Mouse (Mus musculus) kidney, embryonic 14.5 days (tissue): Measurements from ENCODE around the gene Dusp27. TPM values are rescaled to one million over a fixed set of nuclear protein-coding genes. Genes with fewer than 3 reads are reported as not detected.

ENCODE experiments used
- ATAC-seq: fragments of 200-750 bp; cut with Nextera tagmentation; 2 replicates; pipeline ENCODE4 v1.8.0; 2017; ENCODE audit warnings: moderate number of reproducible peaks, mild to moderate bottlenecking, moderate TSS enrichment, moderate library complexity; ENCODE audit not compliant: low FRiP score, low TSS enrichment
- H3K27ac ChIP-seq: fragments of 300-500 bp; sonication (generic); 2 replicates; pipeline ENCODE4 v1.5.1; 2014; ENCODE audit warnings: low read depth, mild to moderate bottlenecking, low read length, moderate library complexity, mixed read lengths
- H3K27me3 ChIP-seq: fragments of 300-500 bp; sonication (generic); 2 replicates; pipeline ENCODE4 v1.6.1; 2014; ENCODE audit warnings: mild to moderate bottlenecking, low read length; ENCODE audit not compliant: control insufficient read depth, insufficient read depth
- H3K36me3 ChIP-seq: fragments of 300-500 bp; sonication (generic); 2 replicates; pipeline ENCODE4 v1.6.1; 2014; ENCODE audit warnings: low read length, mixed read lengths; ENCODE audit not compliant: control insufficient read depth, insufficient read depth
- H3K4me1 ChIP-seq: fragments of 300-500 bp; sonication (generic); 2 replicates; pipeline ENCODE4 v1.6.1; 2014; ENCODE audit warnings: low read length, mixed read lengths; ENCODE audit not compliant: control insufficient read depth, insufficient read depth
- H3K4me2 ChIP-seq: fragments of 300-500 bp; sonication (generic); replicated peaks from 2 replicates; pipeline ENCODE4 v1.6.1; 2014; ENCODE audit warnings: low read depth, mild to moderate bottlenecking, low read length
- H3K4me3 ChIP-seq: fragments of 300-500 bp; sonication (generic); 2 replicates; pipeline ENCODE4 v1.5.1; 2014; ENCODE audit warnings: mild to moderate bottlenecking, low read length
- H3K9ac ChIP-seq: fragments of 300-500 bp; sonication (generic); 2 replicates; pipeline ENCODE4 v1.6.1; 2014; ENCODE audit warnings: low read depth, mild to moderate bottlenecking, low read length, moderate library complexity
- H3K9me3 ChIP-seq: fragments of 300-500 bp; sonication (generic); 2 replicates; pipeline ENCODE4 v1.6.1; 2016; ENCODE audit warnings: low read length; ENCODE audit not compliant: control insufficient read depth
- WGBS: fragments of 180-500 bp; shearing (Covaris S2); extraction: QIAGEN DNeasy Blood & Tissue Kit; methylation state at CpG from one replicate; pipeline ENCODE4 v1.1.7; 2014; 5-methylcytosine and 5-hydroxymethylcytosine counted together
- polyA plus RNA-seq: library from polyadenylated mRNA; unstranded; fragments of >200 nt; fragmentation: Nextera tagmentation; extraction: Ambion mirVana; gene quantifications from 2 replicates; pipeline ENCODE4 v1.2.1, GENCODE M21; 2014

The Dusp27 gene
- polyA plus RNA-seq, 1 experiment from 2014 or later = 0.39 TPM

GRCm38 (mm10) chr1:166124932-166125593 is 2.7 kb downstream of the Dusp27 start:
- no peaks in the 10 kb centered on the region for H3K36me3 ChIP-seq
- H3K9ac ChIP-seq = no peak overlapping the region
- no peaks in the 10 kb centered on the region for H3K9me3 ChIP-seq
- no peak overlapping the region for H3K4me3 ChIP-seq
- H3K4me1 ChIP-seq = peaks cover 6% of the 10 kb centered on the region; the same call in 1 of the 2 replicates
- ATAC-seq = no peak
- H3K27ac ChIP-seq = no peak overlapping the region
- no peak overlapping the region for H3K4me2 ChIP-seq
- WGBS = 74% methylated on average over 8 of the region's 8 CpGs
- H3K27me3 ChIP-seq = no peaks in the 10 kb centered on the region

- no peak for ATAC-seq
- 91% methylated on average over 8 of the region's 8 CpGs for WGBS
- Histone ChIP-seq H3K9me3 (no peaks in the 10 kb centered on the region), H3K9ac (no peak overlapping the region), H3K4me2 (no peak overlapping the region), H3K27me3 (no peaks in the 10 kb centered on the region), H3K36me3 (no peaks in the 10 kb centered on the region), H3K27ac (no peak overlapping the region), H3K4me1 (peaks cover 6% of the 10 kb centered on the region; the same call in 1 of the 2 replicates), H3K4me3 (no peak overlapping the region)
These were observed 4.0 kb downstream of the Dusp27 start for GRCm38 (mm10) chr1:166123751-166124150.

GRCm38 (mm10) chr1:166123045-166123444 is 4.7 kb downstream of the Dusp27 start:
- Histone ChIP-seq H3K27me3 (no peaks in the 10 kb centered on the region), H3K9ac (no peak overlapping the region), H3K9me3 (no peaks in the 10 kb centered on the region), H3K4me1 (peaks cover 6% of the 10 kb centered on the region; the same call in 1 of the 2 replicates), H3K4me3 (no peak overlapping the region), H3K36me3 (no peaks in the 10 kb centered on the region), H3K27ac (no peak overlapping the region), H3K4me2 (no peak overlapping the region)
- 97% methylated on average over 1 of the region's 1 CpGs for WGBS
- no peak for ATAC-seq

GRCm38 (mm10) chr1:166122114-166122513 is 5.6 kb downstream of the Dusp27 start:
- Histone ChIP-seq H3K9me3 (no peaks in the 10 kb centered on the region), H3K27me3 (no peaks in the 10 kb centered on the region), H3K36me3 (no peaks in the 10 kb centered on the region), H3K4me2 (no peak overlapping the region), H3K4me3 (no peak overlapping the region), H3K4me1 (no peaks in the 10 kb centered on the region; the same call in 1 of the 2 replicates), H3K27ac (no peak overlapping the region), H3K9ac (no peak overlapping the region)
- no peak for ATAC-seq
- 67% methylated on average over 7 of the region's 7 CpGs for WGBS

- Histone ChIP-seq H3K27me3 (no peaks in the 10 kb centered on the region), H3K9ac (no peak overlapping the region), H3K4me1 (no peaks in the 10 kb centered on the region), H3K4me2 (no peak overlapping the region), H3K36me3 (no peaks in the 10 kb centered on the region), H3K9me3 (no peaks in the 10 kb centered on the region), H3K4me3 (no peak overlapping the region), H3K27ac (no peak overlapping the region)
- ATAC-seq = no peak
- WGBS = 63% methylated on average over 13 of the region's 13 CpGs
These were observed 9.7 kb downstream of the Dusp27 start for GRCm38 (mm10) chr1:166117866-166118639.

GRCm38 (mm10) chr1:166115719-166116118 is 12.0 kb downstream of the Dusp27 start:
- WGBS = 88% methylated on average over 4 of the region's 4 CpGs

GRCm38 (mm10) chr1:166114986-166115385 is 12.7 kb downstream of the Dusp27 start:
- WGBS = 88% methylated on average over 3 of the region's 3 CpGs
- no peak for ATAC-seq

More at GRCm38 (mm10) chr1:166115719-166116118, 12.0 kb downstream of the Dusp27 start:
- H3K36me3 ChIP-seq = no peaks in the 10 kb centered on the region
- no peaks in the 10 kb centered on the region for H3K4me1 ChIP-seq
- H3K4me2 ChIP-seq = no peak overlapping the region
- H3K9ac ChIP-seq = no peak overlapping the region
- no peak for ATAC-seq
- H3K27me3 ChIP-seq = no peaks in the 10 kb centered on the region
- H3K27ac ChIP-seq = no peak overlapping the region
- H3K9me3 ChIP-seq = no peaks in the 10 kb centered on the region
- H3K4me3 ChIP-seq = no peak overlapping the region

GRCm38 (mm10) chr1:166105464-166105863 is 22.3 kb downstream of the Dusp27 start:
- WGBS = 80% methylated on average over 6 of the region's 6 CpGs
- Histone ChIP-seq H3K27me3 (no peaks in the 10 kb centered on the region), H3K27ac (no peak overlapping the region), H3K36me3 (no peaks in the 10 kb centered on the region), H3K4me3 (no peak overlapping the region), H3K9me3 (no peaks in the 10 kb centered on the region), H3K9ac (no peak overlapping the region), H3K4me2 (no peak overlapping the region), H3K4me1 (no peaks in the 10 kb centered on the region)
- no peak for ATAC-seq

More at GRCm38 (mm10) chr1:166114986-166115385, 12.7 kb downstream of the Dusp27 start:
- Histone ChIP-seq H3K27me3 (no peaks in the 10 kb centered on the region), H3K9ac (no peak overlapping the region), H3K36me3 (no peaks in the 10 kb centered on the region), H3K9me3 (no peaks in the 10 kb centered on the region), H3K4me3 (no peak overlapping the region), H3K4me1 (no peaks in the 10 kb centered on the region), H3K27ac (no peak overlapping the region), H3K4me2 (no peak overlapping the region)

GRCm38 (mm10) chr1:166104858-166105257 is 22.9 kb downstream of the Dusp27 start:
- Histone ChIP-seq H3K9ac (no peak overlapping the region), H3K27me3 (no peaks in the 10 kb centered on the region), H3K9me3 (no peaks in the 10 kb centered on the region), H3K4me1 (no peaks in the 10 kb centered on the region), H3K4me3 (no peak overlapping the region), H3K36me3 (no peaks in the 10 kb centered on the region), H3K27ac (no peak overlapping the region), H3K4me2 (no peak overlapping the region)
- no peak for ATAC-seq
- WGBS = 93% methylated on average over 3 of the region's 3 CpGs
